Mouse (Mus musculus): ENCODE measurements at regions not wholly inside any gene's neighbourhood (a gene's known extent, or its start where the extent isn't known, plus 50 kb on each side); places are given as distances from the start of the nearest gene placed in this dataset.

- no peak for DNase-seq (ENCODE audit: low spot score)
Observed at GRCm38 (mm10) chr1:55983522-55984066, 577.9 kb downstream of the Plcl1 start.

GRCm38 (mm10) chr1:55997074-55997473, 591.4 kb downstream of the Plcl1 start:
- no peak for DNase-seq (ENCODE audit: low spot score)
